Mouse (Mus musculus): ENCODE data around the gene Gm8050.
"Not testable (repeated sequence)": the region's sequence is repeated elsewhere in the genome, so short reads cannot be mapped to it uniquely, and the experiment has no call there.

Gene Gm8050

GRCm38 (mm10) chr14:6720151-6720550, at the start of gene Gm8050:
Gm8050 (minus strand) TSS chr14:6720251.
- DNase-seq (ENCODE audit: low spot score) = not testable (repeated sequence)

- not testable (repeated sequence) for DNase-seq (ENCODE audit: low spot score)
Observed at GRCm38 (mm10) chr14:6757231-6757536, 37.1 kb upstream of the Gm8050 start.

GRCm38 (mm10) chr14:6756384-6757230, 36.6 kb upstream of the Gm8050 start:
- DNase-seq (ENCODE audit: low spot score) = not testable (repeated sequence)

- not testable (repeated sequence) for DNase-seq (ENCODE audit: low spot score)
Observed at GRCm38 (mm10) chr14:6742232-6742631, 22.2 kb upstream of the Gm8050 start, which contains the start of gene Gm3636. Gm3636 (minus strand) TSS chr14:6742332.

- DNase-seq (ENCODE audit: low spot score) = not testable (repeated sequence)
Observed at GRCm38 (mm10) chr14:6684070-6684469, 36.0 kb downstream of the Gm8050 start, which contains the start of gene Gm10251. Gm10251 (minus strand) TSS chr14:6684170.

Data from ovary, adult 18-20 months (tissue).